Mouse (Mus musculus) left cerebral cortex, adult 2 months (tissue): ENCODE results near the gene Zfp408. TPM values are rescaled to one million over a fixed set of nuclear protein-coding genes. Genes with fewer than 3 reads are reported as not detected.

Experiments used
- DNase-seq, 2 experiments: peaks; one replicate each; pipeline ENCODE4 v3.0.0; 2021 to 2022; ENCODE audit warnings: low spot score in 2 of 2, mixed read lengths in 1 of 2; ENCODE audit errors: extremely low spot score in 1 of 2
- H3K27ac ChIP-seq: fragments of 200-600 bp; 2 replicates; pipeline ENCODE4 v1.8.1; 2022
- H3K4me3 ChIP-seq: fragments of 200-600 bp; 2 replicates; pipeline ENCODE4 v1.8.1; 2022
- CTCF ChIP-seq: fragments of 200-600 bp; IDR thresholded peaks from 2 replicates; pipeline ENCODE4 v1.8.1; 2022; ENCODE audit warnings: antibody characterized with exemption, mild to moderate bottlenecking, moderate library complexity
- intact Hi-C: fragments of 180-260 bp; cut with DNase I; formaldehyde crosslinking; loops from one replicate; pipeline ENCODE4 v1.15.1; 2025
- total RNA-seq, 2 experiments: library from RNA; stranded (reverse); gene quantifications; 2 replicates each; pipeline ENCODE4 v1.2.3; 2021

Zfp408 gene
- total RNA-seq, 2 experiments from 2014 or later: 11.7 TPM

- no peak for DNase-seq
- intact Hi-C loops: no loop called here
Measured at GRCm38 (mm10) chr2:91669326-91669725, 19.7 kb upstream of the Zfp408 start.

GRCm38 (mm10) chr2:91667747-91668146 is 18.2 kb upstream of the Zfp408 start:
- intact Hi-C loops: no loop called here
- no peak for DNase-seq
- no peak overlapping the region for H3K4me3 ChIP-seq
- no peak for TF ChIP-seq CTCF
- H3K27ac ChIP-seq: no peak overlapping the region

More at GRCm38 (mm10) chr2:91669326-91669725, 19.7 kb upstream of the Zfp408 start:
- TF ChIP-seq CTCF: no peak
- Histone ChIP-seq H3K4me3 (no peak overlapping the region), H3K27ac (no peak overlapping the region)

- intact Hi-C loops: no loop called here
- no peak for DNase-seq
- no peak overlapping the region for H3K4me3 ChIP-seq
- no peak overlapping the region for H3K27ac ChIP-seq
- no peak for TF ChIP-seq CTCF
Measured at GRCm38 (mm10) chr2:91666386-91666910, 16.9 kb upstream of the Zfp408 start.

- no peak overlapping the region for H3K27ac ChIP-seq
- DNase-seq: no peak
- TF ChIP-seq CTCF: no peak
- intact Hi-C loops: no loop called here
- H3K4me3 ChIP-seq: no peak overlapping the region
Measured at GRCm38 (mm10) chr2:91664780-91665179, 15.2 kb upstream of the Zfp408 start.

- TF ChIP-seq CTCF: no peak
- Histone ChIP-seq H3K4me3 (no peak overlapping the region), H3K27ac (no peak overlapping the region)
- DNase-seq: no peak
- intact Hi-C loops: no loop called here
Measured at GRCm38 (mm10) chr2:91660981-91661380, 11.4 kb upstream of the Zfp408 start.

GRCm38 (mm10) chr2:91659657-91660056 is 10.1 kb upstream of the Zfp408 start:
- intact Hi-C loops: no loop called here
- no peak for DNase-seq
- no peak for TF ChIP-seq CTCF
- no peak overlapping the region for H3K27ac ChIP-seq
- H3K4me3 ChIP-seq: no peak overlapping the region

GRCm38 (mm10) chr2:91656774-91657173 is 7.2 kb upstream of the Zfp408 start:
- DNase-seq: no peak
- no peak overlapping the region for H3K4me3 ChIP-seq
- intact Hi-C loops: no loop called here
- no peak overlapping the region for H3K27ac ChIP-seq
- TF ChIP-seq CTCF: peak; percentile 24

- intact Hi-C loops: no loop called here
- Histone ChIP-seq H3K4me3 (no peak overlapping the region), H3K27ac (no peak overlapping the region)
- no peak for DNase-seq
- TF ChIP-seq CTCF: no peak
Measured at GRCm38 (mm10) chr2:91655827-91656226, 6.2 kb upstream of the Zfp408 start.

- no peak for DNase-seq
- no peak overlapping the region for H3K4me3 ChIP-seq
- no peak overlapping the region for H3K27ac ChIP-seq
- intact Hi-C loops: no loop called here
- TF ChIP-seq CTCF: no peak
Measured at GRCm38 (mm10) chr2:91655388-91655787, 5.8 kb upstream of the Zfp408 start.

- no peak for TF ChIP-seq CTCF
- peak overlapping the region; percentile 83 for H3K27ac ChIP-seq
- no peak for DNase-seq
- H3K4me3 ChIP-seq: peak overlapping the region; percentile 31
- intact Hi-C loops: loop anchor here (5.0 kb wide), 1 partner anchor 269 kb away; no protein-coding TSS in a partner anchor
Measured at GRCm38 (mm10) chr2:91652863-91653262, 3.3 kb upstream of the Zfp408 start.

GRCm38 (mm10) chr2:91651458-91652258 is 2.1 kb upstream of the Zfp408 start:
- intact Hi-C loops: loop anchor here (5.0 kb wide), 1 partner anchor 271 kb away; no protein-coding TSS in a partner anchor
- Histone ChIP-seq H3K27ac (peak overlapping the region; percentile 6; the same call in 1 of the 2 replicates), H3K4me3 (no peak overlapping the region)
- no peak for TF ChIP-seq CTCF
- DNase-seq: no peak

- Histone ChIP-seq H3K4me3 (peak overlapping the region; percentile 69), H3K27ac (peak overlapping the region; percentile 79)
- no peak for TF ChIP-seq CTCF
- intact Hi-C loops: loop anchor here (5.0 kb wide), 1 partner anchor 272 kb away; no protein-coding TSS in a partner anchor
- DNase-seq: no peak
Measured at GRCm38 (mm10) chr2:91650360-91650995, 887 bp upstream of the Zfp408 start.
